Mouse (Mus musculus) cortical plate, adult 2 months (tissue): ENCODE results near the gene Ang.

Experiments used
- CTCF ChIP-seq: fragments of 200-500 bp; IDR thresholded peaks from 2 replicates; pipeline ENCODE4 v1.5.1; 2011; ENCODE audit warnings: mild to moderate bottlenecking, control low read depth, low read length; ENCODE audit not compliant: insufficient read depth; ENCODE audit errors: extremely low read depth
- POLR2A ChIP-seq: fragments of 200-500 bp; IDR thresholded peaks from 2 replicates; pipeline ENCODE4 v1.6.1; 2011; ENCODE audit warnings: mild to moderate bottlenecking, low read length, control low read depth; ENCODE audit not compliant: insufficient read depth; ENCODE audit errors: extremely low read depth

DNA sequence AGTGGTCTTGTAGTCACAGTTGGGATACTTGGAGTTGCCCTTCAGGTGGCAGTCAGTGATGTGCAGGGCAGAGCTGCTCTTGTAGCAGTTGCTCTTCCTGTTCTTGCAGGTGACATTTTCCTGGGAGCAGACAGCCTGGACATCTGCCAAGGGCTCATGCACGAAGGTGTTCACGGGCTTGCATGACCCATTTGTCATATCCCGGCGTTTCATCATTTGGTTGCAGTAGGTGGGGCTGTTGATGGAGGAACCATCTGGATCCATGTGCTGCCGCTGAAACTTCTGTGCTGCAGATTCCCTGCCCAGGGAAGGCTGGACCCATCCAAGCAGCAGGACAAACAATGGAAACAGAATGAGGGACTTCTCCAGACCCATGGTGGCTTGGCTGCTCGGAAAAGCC is 54.6 kb downstream of the Ang start:
- TF ChIP-seq POLR2A (no peak), CTCF (no peak)
